Mouse (Mus musculus) right cerebral cortex, postnatal 14 days (tissue): ENCODE results near the gene Kcnq2.

Experiments used
- DNase-seq: peaks from one replicate; pipeline ENCODE4 v3.0.0; 2022

Gene Kcnq2

GRCm38 (mm10) chr2:181038644-181039355, 96.3 kb downstream of the Kcnq2 start:
- peak; percentile 45 for DNase-seq

GRCm38 (mm10) chr2:181036561-181036960, 98.5 kb downstream of the Kcnq2 start:
- DNase-seq: no peak

- DNase-seq: no peak
These were observed 99.9 kb downstream of the Kcnq2 start for GRCm38 (mm10) chr2:181035186-181035585.

GRCm38 (mm10) chr2:181033310-181033709, 101.8 kb downstream of the Kcnq2 start:
- no peak for DNase-seq

GRCm38 (mm10) chr2:181032407-181032806, 102.7 kb downstream of the Kcnq2 start:
- DNase-seq: peak; percentile 26

- no peak for DNase-seq
These were observed 103.6 kb downstream of the Kcnq2 start for GRCm38 (mm10) chr2:181031406-181031934.
